Mouse (Mus musculus): ENCODE measurements around the gene Cyp2f2.

The Cyp2f2 gene

GRCm38 (mm10) chr7:27180036-27180435 lies 60.3 kb downstream of the Cyp2f2 start:
- TF ChIP-seq GATA4 (IDR thresholded peaks at IDR 0.05; ENCODE audit: insufficient replicate concordance, low read length) = no peak

- no peak for TF ChIP-seq GATA4 (IDR thresholded peaks at IDR 0.05; ENCODE audit: insufficient replicate concordance, low read length)
Measured at GRCm38 (mm10) chr7:27180837-27181695, 61.4 kb downstream of the Cyp2f2 start, which contains the start of the genes Gm21983 and Mia. Gm21983 (minus strand) TSS chr7:27181086. Mia (minus strand) TSS chr7:27181157.

- no peak for TF ChIP-seq GATA4 (IDR thresholded peaks at IDR 0.05; ENCODE audit: insufficient replicate concordance, low read length)
Measured at GRCm38 (mm10) chr7:27182498-27182897, 62.8 kb downstream of the Cyp2f2 start.
